Mouse (Mus musculus) spleen, adult 2 months (tissue): ENCODE results near the gene Sgcd.

ENCODE experiments used
- CTCF ChIP-seq: fragments of 200-500 bp; IDR thresholded peaks from 2 replicates; pipeline ENCODE4 v1.5.1; 2011; ENCODE audit warnings: mild to moderate bottlenecking, inconsistent platforms; ENCODE audit not compliant: insufficient read depth, insufficient read length, insufficient replicate concordance; ENCODE audit errors: extremely low read depth
- POLR2A ChIP-seq: fragments of 200-500 bp; IDR thresholded peaks from 2 replicates; pipeline ENCODE4 v1.6.1; 2011; ENCODE audit warnings: low read depth, low read length, inconsistent platforms

DNA sequence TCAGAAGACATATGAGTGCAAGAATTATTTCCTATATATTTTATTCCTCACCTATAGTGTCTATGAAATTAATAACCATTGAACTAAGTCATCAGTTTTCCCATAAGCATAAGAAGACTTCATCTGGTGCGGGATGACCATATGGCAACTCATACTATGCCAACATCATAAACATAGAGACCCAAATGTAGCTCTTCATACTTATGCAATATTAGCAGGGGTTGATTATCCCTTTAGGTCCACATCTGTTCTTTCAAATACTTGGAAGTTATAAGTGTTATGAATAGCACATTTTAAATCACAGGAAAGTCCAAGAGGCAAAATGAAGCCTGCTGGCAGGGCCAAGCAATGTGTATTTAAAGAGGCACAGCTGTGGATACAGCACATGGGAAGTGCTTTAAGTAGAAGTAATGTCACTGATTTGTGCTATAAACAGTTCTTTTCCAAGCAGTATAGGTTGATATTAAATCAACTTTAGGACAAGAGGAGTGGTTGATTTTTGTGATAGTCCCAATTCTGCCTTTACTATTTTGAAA, 690.9 kb downstream of the Sgcd start:
- TF ChIP-seq CTCF = no peak
- no peak for TF ChIP-seq POLR2A
